Mouse (Mus musculus): ENCODE data around the gene Olfr1030. TPM values are rescaled to one million over a fixed set of nuclear protein-coding genes. Genes with fewer than 3 reads are reported as not detected.
"Not testable (repeated sequence)": the region's sequence is repeated elsewhere in the genome, so short reads cannot be mapped to it uniquely, and the experiment has no call there.

Gene Olfr1030
- total RNA-seq (2014; rRNA removed) (not detected in 2 replicates), polyA plus RNA-seq (2015; fragmentation: Nextera tagmentation; extraction: Ambion mirVana) (not detected in 2 replicates)

GRCm38 (mm10) chr2:85978976-85979375 lies at the start of gene Olfr1030:
Gene Olfr1030, plus strand, starts transcription at chr2:85979276.
- Histone ChIP-seq H3K27ac (ENCODE audit: low read depth, low read length) (no peak within 1 kb of the TSS), H3K4me3 (ENCODE audit: low read depth, low read length) (no peak within 1 kb of the TSS), H3K4me1 (ENCODE audit: insufficient read depth, low read length) (no peaks in the 10 kb centered on the region), H3K9me3 (ENCODE audit: low read length) (no peaks in the 10 kb centered on the region), H3K4me2 (ENCODE audit: low read depth, low read length, poor library complexity, severe bottlenecking) (no peak within 1 kb of the TSS), H3K9ac (replicated peaks; ENCODE audit: low read length, poor library complexity, severe bottlenecking) (no peak within 1 kb of the TSS), H3K27me3 (ENCODE audit: insufficient read depth, low read length) (no peaks in the 10 kb centered on the region), H3K36me3 (ENCODE audit: insufficient read depth, low read length) (no peaks in the 10 kb centered on the region)
- ATAC-seq (ENCODE audit: low FRiP score): no peak
- no peak for DNase-seq (ENCODE audit: low spot score)
- whole genome bisulfite sequencing: 68% methylated on average over 1 of the region's 1 CpGs
- no peak for TF ChIP-seq CTCF (IDR thresholded peaks at IDR 0.05)

DNA sequence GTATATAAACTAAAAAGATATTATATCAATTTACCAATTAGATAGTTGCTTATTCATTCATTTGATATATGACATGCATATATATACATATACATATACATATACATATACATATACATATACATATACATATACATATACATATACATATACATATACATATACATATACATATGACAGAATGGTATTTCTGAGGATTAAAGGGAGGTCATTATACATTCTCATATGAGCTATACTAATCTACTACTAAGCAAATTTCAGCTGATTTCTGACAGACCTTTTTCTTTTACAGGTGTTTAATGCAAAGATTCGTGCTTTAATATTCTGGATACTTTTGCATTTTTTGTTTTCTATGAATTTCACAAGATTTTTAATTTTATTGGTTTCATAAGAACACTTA lies 28.9 kb upstream of the Olfr1030 start, which contains the start of gene Olfr1028:
TSS of gene Olfr1028 (plus strand) at position 301 of the 400 bp plus-strand sequence.
- no peaks in the 10 kb centered on the region for H3K36me3 ChIP-seq (ENCODE audit: insufficient read depth, low read length)
- no peak for ATAC-seq (ENCODE audit: low FRiP score)
- no peaks in the 10 kb centered on the region for H3K4me1 ChIP-seq (ENCODE audit: insufficient read depth, low read length)
- H3K4me3 ChIP-seq (ENCODE audit: low read depth, low read length): no peak within 1 kb of the TSS
- H3K9ac ChIP-seq (replicated peaks; ENCODE audit: low read length, poor library complexity, severe bottlenecking): no peak within 1 kb of the TSS
- H3K9me3 ChIP-seq (ENCODE audit: low read length): no peaks in the 10 kb centered on the region
- no peaks in the 10 kb centered on the region for H3K27me3 ChIP-seq (ENCODE audit: insufficient read depth, low read length)
- no peak for TF ChIP-seq CTCF (IDR thresholded peaks at IDR 0.05)
- WGBS: 80% methylated on average over 1 of the region's 1 CpGs
- no peak for DNase-seq (ENCODE audit: low spot score)
- H3K4me2 ChIP-seq (ENCODE audit: low read depth, low read length, poor library complexity, severe bottlenecking): no peak within 1 kb of the TSS
- H3K27ac ChIP-seq (ENCODE audit: low read depth, low read length): no peak within 1 kb of the TSS

GRCm38 (mm10) chr2:85973595-85973994 lies 5.5 kb upstream of the Olfr1030 start, which contains the start of gene Olfr1029:
Gene Olfr1029, plus strand, starts transcription at chr2:85973895.
- Histone ChIP-seq H3K27ac (ENCODE audit: low read depth, low read length) (no peak within 1 kb of the TSS), H3K36me3 (ENCODE audit: insufficient read depth, low read length) (no peaks in the 10 kb centered on the region), H3K4me1 (ENCODE audit: insufficient read depth, low read length) (no peaks in the 10 kb centered on the region), H3K9ac (replicated peaks; ENCODE audit: low read length, poor library complexity, severe bottlenecking) (no peak within 1 kb of the TSS), H3K27me3 (ENCODE audit: insufficient read depth, low read length) (no peaks in the 10 kb centered on the region), H3K4me3 (ENCODE audit: low read depth, low read length) (no peak within 1 kb of the TSS), H3K9me3 (ENCODE audit: low read length) (no peaks in the 10 kb centered on the region), H3K4me2 (ENCODE audit: low read depth, low read length, poor library complexity, severe bottlenecking) (no peak within 1 kb of the TSS)
- no peak for DNase-seq (ENCODE audit: low spot score)
- 82% methylated on average over 2 of the region's 2 CpGs for WGBS
- no peak for TF ChIP-seq CTCF (IDR thresholded peaks at IDR 0.05)
- ATAC-seq (ENCODE audit: low FRiP score): no peak

DNA sequence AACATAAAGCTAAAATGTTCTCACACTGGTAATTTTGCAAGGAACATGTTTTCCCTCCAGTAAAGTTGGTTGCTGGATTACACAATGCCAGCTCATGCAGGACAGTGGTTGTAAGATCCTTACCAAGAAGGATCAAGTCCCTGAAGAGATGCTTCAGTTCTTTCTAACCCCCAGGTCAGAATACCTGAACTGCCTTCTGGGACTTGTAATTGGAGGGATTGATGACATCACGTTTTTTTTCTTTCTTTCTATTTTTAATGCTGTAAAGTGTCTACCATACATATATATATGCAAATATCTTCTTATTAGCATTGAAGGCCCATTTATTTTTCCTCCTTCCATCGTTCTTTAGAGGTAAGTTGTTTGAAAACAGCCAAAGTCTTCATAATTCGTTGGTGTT lies 10.9 kb downstream of the Olfr1030 start, which contains the start of gene Olfr1031:
TSS of gene Olfr1031 (plus strand) at position 301 of the 400 bp plus-strand sequence.
- no peak within 1 kb of the TSS for H3K27ac ChIP-seq (ENCODE audit: low read depth, low read length)
- no peak within 1 kb of the TSS for H3K9ac ChIP-seq (replicated peaks; ENCODE audit: low read length, poor library complexity, severe bottlenecking)
- DNase-seq (ENCODE audit: low spot score): no peak
- TF ChIP-seq CTCF (IDR thresholded peaks at IDR 0.05): no peak
- H3K9me3 ChIP-seq (ENCODE audit: low read length): no peaks in the 10 kb centered on the region
- no peak within 1 kb of the TSS for H3K4me3 ChIP-seq (ENCODE audit: low read depth, low read length)
- no peaks in the 10 kb centered on the region for H3K36me3 ChIP-seq (ENCODE audit: insufficient read depth, low read length)
- no peaks in the 10 kb centered on the region for H3K4me1 ChIP-seq (ENCODE audit: insufficient read depth, low read length)
- no peak for ATAC-seq (ENCODE audit: low FRiP score)
- no peak within 1 kb of the TSS for H3K4me2 ChIP-seq (ENCODE audit: low read depth, low read length, poor library complexity, severe bottlenecking)
- H3K27me3 ChIP-seq (ENCODE audit: insufficient read depth, low read length): no peaks in the 10 kb centered on the region
- WGBS: 58% methylated on average over 3 of the region's 3 CpGs

DNA sequence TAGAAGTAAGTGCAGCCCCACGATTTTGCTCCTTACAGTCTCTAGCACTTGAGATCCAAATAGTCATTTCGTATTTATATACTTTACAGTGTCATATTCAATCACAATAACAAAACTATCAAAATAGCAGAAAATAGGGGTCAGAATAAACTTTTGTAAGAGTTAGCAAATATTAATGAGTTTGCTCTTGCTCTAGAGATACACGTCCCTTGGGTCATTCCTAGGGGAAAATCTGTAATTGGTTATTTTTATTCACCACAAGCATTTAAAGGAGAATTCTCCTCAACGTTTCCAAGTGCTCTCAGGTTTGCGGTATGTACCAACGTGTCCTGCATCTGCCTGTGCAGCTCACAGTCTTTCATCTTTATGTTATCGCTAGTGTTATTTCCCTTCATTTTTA lies 26.2 kb downstream of the Olfr1030 start, which contains the start of gene Olfr1032:
TSS of gene Olfr1032 (plus strand) at position 301 of the 400 bp plus-strand sequence.
- H3K4me3 ChIP-seq (ENCODE audit: low read depth, low read length): no peak within 1 kb of the TSS
- DNase-seq (ENCODE audit: low spot score): no peak
- no peak for TF ChIP-seq CTCF (IDR thresholded peaks at IDR 0.05)
- H3K4me2 ChIP-seq (ENCODE audit: low read depth, low read length, poor library complexity, severe bottlenecking): no peak within 1 kb of the TSS
- no peak within 1 kb of the TSS for H3K27ac ChIP-seq (ENCODE audit: low read depth, low read length)
- H3K27me3 ChIP-seq (ENCODE audit: insufficient read depth, low read length): no peaks in the 10 kb centered on the region
- H3K9ac ChIP-seq (replicated peaks; ENCODE audit: low read length, poor library complexity, severe bottlenecking): no peak within 1 kb of the TSS
- WGBS: 83% methylated on average over 7 of the region's 7 CpGs
- no peaks in the 10 kb centered on the region for H3K4me1 ChIP-seq (ENCODE audit: insufficient read depth, low read length)
- no peaks in the 10 kb centered on the region for H3K9me3 ChIP-seq (ENCODE audit: low read length)
- H3K36me3 ChIP-seq (ENCODE audit: insufficient read depth, low read length): no peaks in the 10 kb centered on the region
- ATAC-seq (ENCODE audit: low FRiP score): no peak

GRCm38 (mm10) chr2:86020406-86020805 lies 41.3 kb downstream of the Olfr1030 start, which contains the start of gene Olfr1033:
Gene Olfr1033, plus strand, starts transcription at chr2:86020633.
- Histone ChIP-seq H3K4me2 (ENCODE audit: low read depth, low read length, poor library complexity, severe bottlenecking) (peak within 1 kb of the TSS; percentile 45), H3K4me3 (ENCODE audit: low read depth, low read length) (peak within 1 kb of the TSS; percentile 32)
- H3K36me3 ChIP-seq (ENCODE audit: insufficient read depth, low read length); H3K9ac ChIP-seq (replicated peaks; ENCODE audit: low read length, poor library complexity, severe bottlenecking); H3K27me3 ChIP-seq (ENCODE audit: insufficient read depth, low read length); H3K27ac ChIP-seq (ENCODE audit: low read depth, low read length); H3K4me1 ChIP-seq (ENCODE audit: insufficient read depth, low read length); H3K9me3 ChIP-seq (ENCODE audit: low read length); ATAC-seq (ENCODE audit: low FRiP score): not testable (repeated sequence)
- 1% methylated on average over 10 of the region's 11 CpGs for WGBS
- DNase-seq (ENCODE audit: low spot score): peak; percentile 33

- not testable (repeated sequence) for H3K36me3 ChIP-seq (ENCODE audit: insufficient read depth, low read length); H3K4me2 ChIP-seq (ENCODE audit: low read depth, low read length, poor library complexity, severe bottlenecking); DNase-seq (ENCODE audit: low spot score); H3K9ac ChIP-seq (replicated peaks; ENCODE audit: low read length, poor library complexity, severe bottlenecking); H3K4me1 ChIP-seq (ENCODE audit: insufficient read depth, low read length); H3K27ac ChIP-seq (ENCODE audit: low read depth, low read length); H3K4me3 ChIP-seq (ENCODE audit: low read depth, low read length); ATAC-seq (ENCODE audit: low FRiP score); H3K9me3 ChIP-seq (ENCODE audit: low read length); H3K27me3 ChIP-seq (ENCODE audit: insufficient read depth, low read length)
- 63% methylated on average over 2 of the region's 9 CpGs for WGBS
These were observed 42.4 kb downstream of the Olfr1030 start for GRCm38 (mm10) chr2:86021518-86021917.

Data from midbrain, postnatal 0 days (tissue).